Mouse (Mus musculus) gastrocnemius, adult 2 months (tissue): ENCODE results near the gene Elmo1. TPM values are rescaled to one million over a fixed set of nuclear protein-coding genes. Genes with fewer than 3 reads are reported as not detected.

Source experiments
- DNase-seq: peaks from one replicate; pipeline ENCODE4 v3.0.0; 2022
- H3K27ac ChIP-seq: fragments of 200-600 bp; 2 replicates; pipeline ENCODE4 v1.8.1; 2022; ENCODE audit warnings: mild to moderate bottlenecking
- H3K4me3 ChIP-seq: fragments of 200-600 bp; 2 replicates; pipeline ENCODE4 v1.8.1; 2022; ENCODE audit warnings: mild to moderate bottlenecking, moderate library complexity
- CTCF ChIP-seq: fragments of 200-600 bp; IDR thresholded peaks from 2 replicates; pipeline ENCODE4 v1.8.1; 2022; ENCODE audit warnings: antibody characterized with exemption, mild to moderate bottlenecking, moderate library complexity
- intact Hi-C: fragments of 180-260 bp; cut with DNase I; formaldehyde crosslinking; loops from one replicate; pipeline ENCODE4 v1.15.1; 2025
- total RNA-seq, 2 experiments: library from RNA; stranded (reverse); gene quantifications; 2 replicates each; pipeline ENCODE4 v1.2.3; 2021

The Elmo1 gene
- total RNA-seq, 2 experiments from 2014 or later, result 4.1 to 4.3 TPM

- no peak for TF ChIP-seq CTCF
- intact Hi-C loops, result loop anchor here (5.0 kb wide), 1 partner anchor 34 kb away; no protein-coding TSS in a partner anchor
- no peak for DNase-seq
- H3K27ac ChIP-seq, result peak overlapping the region; percentile 63
- no peak overlapping the region for H3K4me3 ChIP-seq
These were observed 7.7 kb downstream of the Elmo1 start for GRCm38 (mm10) chr13:20097934-20098593.

GRCm38 (mm10) chr13:20098594-20098965 is 8.2 kb downstream of the Elmo1 start:
- no peak for DNase-seq
- Histone ChIP-seq H3K4me3 (no peak overlapping the region), H3K27ac (peak overlapping the region; percentile 64)
- no peak for TF ChIP-seq CTCF
- intact Hi-C loops, result loop anchor here (5.0 kb wide), 1 partner anchor 34 kb away; no protein-coding TSS in a partner anchor

GRCm38 (mm10) chr13:20099546-20099945 is 9.2 kb downstream of the Elmo1 start:
- Histone ChIP-seq H3K27ac (peak overlapping the region; percentile 64), H3K4me3 (no peak overlapping the region)
- TF ChIP-seq CTCF, result no peak
- intact Hi-C loops, result loop anchor here (5.0 kb wide), 1 partner anchor 33 kb away; no protein-coding TSS in a partner anchor
- DNase-seq, result no peak

- intact Hi-C loops, result no loop called here
- H3K4me3 ChIP-seq, result no peak overlapping the region
- no peak for DNase-seq
- TF ChIP-seq CTCF, result no peak
- peak overlapping the region; percentile 64 for H3K27ac ChIP-seq
These were observed 10.0 kb downstream of the Elmo1 start for GRCm38 (mm10) chr13:20100357-20100756.

GRCm38 (mm10) chr13:20101691-20102090 is 11.3 kb downstream of the Elmo1 start:
- no peak for TF ChIP-seq CTCF
- Histone ChIP-seq H3K4me3 (no peak overlapping the region), H3K27ac (no peak overlapping the region)
- intact Hi-C loops, result no loop called here
- DNase-seq, result no peak

GRCm38 (mm10) chr13:20104791-20105190 is 14.4 kb downstream of the Elmo1 start:
- DNase-seq, result no peak
- no peak for TF ChIP-seq CTCF
- Histone ChIP-seq H3K4me3 (no peak overlapping the region), H3K27ac (peak overlapping the region; percentile 0; the same call in 1 of the 2 replicates)
- intact Hi-C loops, result no loop called here

GRCm38 (mm10) chr13:20105996-20106395 is 15.6 kb downstream of the Elmo1 start:
- Histone ChIP-seq H3K27ac (peak overlapping the region; percentile 3; the same call in 1 of the 2 replicates), H3K4me3 (no peak overlapping the region)
- intact Hi-C loops, result no loop called here
- TF ChIP-seq CTCF, result no peak
- no peak for DNase-seq

GRCm38 (mm10) chr13:20107953-20108498 is 17.6 kb downstream of the Elmo1 start:
- no peak overlapping the region for H3K4me3 ChIP-seq
- DNase-seq, result no peak
- intact Hi-C loops, result no loop called here
- no peak overlapping the region for H3K27ac ChIP-seq
- no peak for TF ChIP-seq CTCF

GRCm38 (mm10) chr13:20108956-20109355 is 18.6 kb downstream of the Elmo1 start:
- no peak overlapping the region for H3K4me3 ChIP-seq
- H3K27ac ChIP-seq, result peak overlapping the region; percentile 35
- intact Hi-C loops, result no loop called here
- no peak for TF ChIP-seq CTCF
- no peak for DNase-seq

GRCm38 (mm10) chr13:20109446-20109845 is 19.1 kb downstream of the Elmo1 start:
- Histone ChIP-seq H3K4me3 (no peak overlapping the region), H3K27ac (peak overlapping the region; percentile 35; the same call in 1 of the 2 replicates)
- intact Hi-C loops, result no loop called here
- no peak for TF ChIP-seq CTCF
- DNase-seq, result no peak

GRCm38 (mm10) chr13:20109987-20110680 is 19.7 kb downstream of the Elmo1 start:
- no peak for DNase-seq
- intact Hi-C loops, result no loop called here
- Histone ChIP-seq H3K27ac (peak overlapping the region; percentile 29), H3K4me3 (no peak overlapping the region)
- no peak for TF ChIP-seq CTCF

- H3K27ac ChIP-seq, result no peak overlapping the region
- DNase-seq, result no peak
- no peak overlapping the region for H3K4me3 ChIP-seq
- TF ChIP-seq CTCF, result no peak
- intact Hi-C loops, result no loop called here
These were observed 20.9 kb downstream of the Elmo1 start for GRCm38 (mm10) chr13:20111256-20111800.

GRCm38 (mm10) chr13:20115131-20115907 is 24.9 kb downstream of the Elmo1 start:
- intact Hi-C loops, result no loop called here
- Histone ChIP-seq H3K27ac (peak overlapping the region; percentile 76), H3K4me3 (no peak overlapping the region)
- no peak for DNase-seq
- no peak for TF ChIP-seq CTCF
